Mouse (Mus musculus): ENCODE data around the gene Pqlc3.

DNA sequence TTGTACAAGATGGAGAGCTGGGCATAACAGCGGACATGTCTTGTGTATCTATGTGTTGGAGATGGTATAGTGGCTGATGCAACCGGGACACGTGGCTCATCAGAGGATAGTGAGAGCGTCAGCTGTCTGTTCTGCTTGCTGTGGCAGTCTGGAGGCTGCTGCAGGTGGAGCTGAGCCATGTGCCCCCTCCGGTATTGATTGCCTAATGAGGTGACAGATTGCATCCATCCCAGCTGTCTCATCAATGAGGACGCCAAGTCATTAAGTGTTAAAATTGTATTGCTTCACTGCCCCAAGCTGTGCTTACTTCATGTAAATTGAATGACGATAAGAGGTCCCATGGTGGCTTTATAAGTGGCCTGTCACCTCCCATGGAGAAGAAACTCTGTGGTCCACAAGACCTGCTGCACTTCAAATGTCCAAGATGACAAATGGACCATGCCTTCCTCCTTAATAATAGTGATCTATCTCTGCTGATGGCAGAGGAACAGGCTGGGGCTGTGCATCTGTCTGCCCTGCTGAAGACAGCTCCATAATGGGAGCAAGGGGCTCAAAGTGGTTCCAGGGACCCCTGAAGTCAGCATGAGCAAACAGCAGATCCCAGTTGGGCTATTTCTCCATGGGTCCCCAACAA lies 48.9 kb upstream of the Pqlc3 start:
- no peak for TF ChIP-seq CTCF (IDR thresholded peaks at IDR 0.05)
- TF ChIP-seq EP300 (IDR thresholded peaks at IDR 0.05): no peak

Measured in lung, postnatal 0 days (tissue).